Mouse (Mus musculus) heart, postnatal 0 days (tissue): ENCODE measurements around the gene Mrgprf. TPM values are rescaled to one million over a fixed set of nuclear protein-coding genes. Genes with fewer than 3 reads are reported as not detected.
A peak's percentile ranks its signal among the peaks of the same experiment; 100 is the strongest.

Source experiments
- ATAC-seq: fragments of 200-750 bp; cut with Nextera tagmentation; 2 replicates; pipeline ENCODE4 v1.8.0; 2017; ENCODE audit warnings: low read depth, moderate number of reproducible peaks, moderate library complexity; ENCODE audit not compliant: insufficient read depth
- DNase-seq: peaks from one replicate; pipeline ENCODE4 v3.0.0-alpha.2; 2016; ENCODE audit warnings: low spot score
- H3K27ac ChIP-seq: fragments of 300-500 bp; sonication (generic); 2 replicates; pipeline ENCODE4 v1.5.1; 2014; ENCODE audit warnings: low read depth, mild to moderate bottlenecking
- H3K27me3 ChIP-seq: fragments of 300-500 bp; sonication (generic); 2 replicates; pipeline ENCODE4 v1.6.1; 2014; ENCODE audit warnings: low read length, mixed read lengths; ENCODE audit not compliant: control insufficient read depth, insufficient read depth
- H3K36me3 ChIP-seq: fragments of 300-500 bp; sonication (generic); replicated peaks from 2 replicates; pipeline ENCODE4 v1.6.1; 2014; ENCODE audit warnings: low read length, mixed read lengths; ENCODE audit not compliant: control insufficient read depth, insufficient read depth
- H3K4me1 ChIP-seq: fragments of 300-500 bp; sonication (generic); 2 replicates; pipeline ENCODE4 v1.6.1; 2014; ENCODE audit warnings: antibody characterized with exemption; ENCODE audit not compliant: control insufficient read depth, insufficient read depth
- H3K4me2 ChIP-seq: fragments of 300-500 bp; sonication (generic); 2 replicates; pipeline ENCODE4 v1.6.1; 2014; ENCODE audit warnings: low read depth, mild to moderate bottlenecking, low read length, moderate library complexity
- H3K4me3 ChIP-seq: fragments of 300-500 bp; sonication (generic); 2 replicates; pipeline ENCODE4 v1.5.1; 2014; ENCODE audit warnings: low read depth, low read length
- H3K9ac ChIP-seq: fragments of 300-500 bp; sonication (generic); replicated peaks from 2 replicates; pipeline ENCODE4 v1.6.1; 2014; ENCODE audit warnings: low read depth, low read length, mixed read lengths
- H3K9me3 ChIP-seq: fragments of 300-500 bp; sonication (generic); replicated peaks from 2 replicates; pipeline ENCODE4 v1.6.1; 2016; ENCODE audit warnings: low read length; ENCODE audit not compliant: control insufficient read depth
- CTCF ChIP-seq: IDR thresholded peaks from 2 replicates; pipeline ENCODE4 v1.5.1; 2016; ENCODE audit warnings: antibody characterized with exemption, control low read depth, low read depth
- EP300 ChIP-seq: IDR thresholded peaks from 2 replicates; pipeline ENCODE4 v1.6.1; 2016; ENCODE audit warnings: antibody characterized with exemption, low read depth
- WGBS: fragments of 180-500 bp; shearing (Covaris S2); extraction: QIAGEN DNeasy Blood & Tissue Kit; methylation state at CpG from one replicate; pipeline ENCODE4 v1.1.7; 2014; 5-methylcytosine and 5-hydroxymethylcytosine counted together
- polyA plus RNA-seq: library from polyadenylated mRNA; unstranded; fragments of >200 nt; fragmentation: Nextera tagmentation; extraction: Ambion mirVana; gene quantifications from 2 replicates; pipeline ENCODE4 v1.2.1, GENCODE M21; 2015
- total RNA-seq: library from RNA; depleted of rRNA; stranded (reverse); fragments of >200 nt; gene quantifications from 2 replicates; pipeline ENCODE4 v1.2.3, GENCODE M21; 2014; ENCODE audit warnings: low replicate concordance

Gene Mrgprf
- total and polyA plus RNA-seq, 2 experiments from 2014 or later = 1.4 to 4.2 TPM

DNA sequence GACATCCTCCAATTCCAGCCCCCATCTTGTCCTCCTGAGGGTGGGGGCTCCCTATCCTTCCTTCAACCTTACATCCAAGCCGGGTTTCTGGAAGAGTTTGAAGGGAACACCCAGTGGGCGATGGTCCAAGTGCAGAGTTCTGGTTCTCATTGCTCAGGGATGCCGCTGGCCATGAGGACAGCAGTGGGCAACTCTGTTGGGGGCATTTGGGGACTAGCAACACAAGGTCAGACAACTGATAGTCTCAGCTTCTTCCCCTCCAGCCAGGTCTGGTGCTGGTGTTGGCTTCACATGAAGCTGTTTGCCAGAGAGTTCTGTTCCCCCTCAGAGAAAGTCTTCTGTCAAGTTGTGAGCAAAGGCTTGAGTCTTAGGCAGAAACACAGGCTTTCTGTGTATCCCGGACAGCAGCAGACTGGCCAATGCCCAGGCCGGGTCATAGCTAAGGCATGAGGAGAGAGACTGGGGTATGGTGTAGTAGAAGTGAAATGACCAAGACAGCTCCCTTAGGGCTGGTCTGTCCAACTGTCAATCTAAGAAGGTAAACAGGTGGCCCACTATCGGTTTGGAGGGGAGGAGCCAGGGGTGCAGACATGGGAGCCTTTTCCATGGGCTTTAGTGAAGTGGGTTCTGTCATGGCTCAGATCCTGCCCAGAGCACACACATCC lies 845 bp downstream of the Mrgprf start:
- no peak for ATAC-seq
- H3K27me3 ChIP-seq = no peaks in the 10 kb centered on the region
- H3K9me3 ChIP-seq = no peaks in the 10 kb centered on the region
- no peak overlapping the region for H3K27ac ChIP-seq
- no peak overlapping the region for H3K9ac ChIP-seq
- H3K4me3 ChIP-seq = no peak overlapping the region; the same call in 1 of the 2 replicates
- DNase-seq = no peak
- TF ChIP-seq EP300 = no peak
- no peak for TF ChIP-seq CTCF
- H3K36me3 ChIP-seq = no peaks in the 10 kb centered on the region
- no peaks in the 10 kb centered on the region for H3K4me1 ChIP-seq
- H3K4me2 ChIP-seq = peak overlapping the region; percentile 7; the same call in 1 of the 2 replicates
- WGBS = 70% methylated on average over 6 of the region's 6 CpGs

DNA sequence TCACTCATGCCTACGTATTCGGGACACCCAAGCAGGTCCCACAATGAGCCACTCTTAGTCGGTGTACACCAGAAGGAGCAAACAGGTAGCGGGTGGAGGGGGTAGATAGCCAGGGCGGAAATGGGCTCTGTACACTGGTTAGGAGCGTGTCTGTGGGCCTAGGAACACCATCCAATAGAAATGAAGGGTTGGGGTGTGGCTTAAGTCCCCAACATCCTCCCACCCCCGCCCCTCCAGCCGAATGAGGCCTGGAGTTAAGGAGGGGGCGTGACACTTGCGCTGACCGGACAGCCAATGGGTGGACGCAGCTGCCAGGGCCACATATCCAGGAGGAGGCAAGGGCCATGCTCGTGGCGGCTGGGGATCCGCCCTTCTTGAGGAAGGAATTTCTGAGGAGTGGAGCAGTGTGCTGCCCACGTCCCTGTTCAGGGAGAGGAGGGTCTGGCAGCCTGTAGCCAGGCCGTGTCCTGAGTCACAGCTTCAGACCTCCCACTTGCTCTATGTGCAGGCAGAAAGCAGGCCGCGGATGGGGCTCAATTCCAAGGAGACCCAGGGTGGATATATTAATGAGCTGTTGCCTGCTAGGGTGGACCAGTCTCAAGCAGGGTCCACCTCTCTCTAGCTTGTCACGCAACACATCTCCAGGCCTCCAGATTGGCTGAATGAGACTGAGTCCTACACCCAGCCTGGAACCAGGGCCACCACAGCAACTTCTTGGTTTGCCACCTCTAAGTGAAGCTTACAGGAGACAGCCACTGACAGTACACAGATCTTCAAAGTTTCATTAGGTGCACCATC lies 2.1 kb downstream of the Mrgprf start:
- Histone ChIP-seq H3K36me3 (no peaks in the 10 kb centered on the region), H3K4me3 (no peak overlapping the region), H3K4me1 (no peaks in the 10 kb centered on the region), H3K27ac (no peak overlapping the region), H3K4me2 (peak overlapping the region; percentile 39), H3K9me3 (no peaks in the 10 kb centered on the region), H3K9ac (no peak overlapping the region), H3K27me3 (no peaks in the 10 kb centered on the region)
- 10% methylated on average over 20 of the region's 20 CpGs for WGBS
- ATAC-seq (peak; percentile 78), DNase-seq (peak; percentile 61)
- TF ChIP-seq EP300 (no peak), CTCF (no peak)

DNA sequence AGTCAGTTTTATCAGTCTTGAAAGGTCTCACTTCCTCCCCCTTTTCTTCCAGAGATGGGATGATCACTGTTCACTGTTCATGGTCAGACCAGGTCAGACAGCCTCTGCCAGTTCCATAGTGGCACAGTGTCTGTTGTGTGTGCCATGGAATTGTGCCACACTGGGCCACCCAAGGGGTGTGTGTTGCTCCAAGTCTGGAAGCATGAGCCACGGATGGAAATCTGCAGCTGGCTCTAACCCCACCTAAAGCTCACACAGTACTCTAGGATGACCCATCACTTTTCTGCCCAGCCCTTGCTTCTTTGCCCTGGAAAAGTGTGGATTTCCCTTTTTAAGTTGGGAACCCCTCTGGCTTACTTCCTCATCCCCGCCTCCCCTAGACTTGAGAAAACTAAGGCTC lies 3.5 kb downstream of the Mrgprf start:
- no peaks in the 10 kb centered on the region for H3K4me1 ChIP-seq
- H3K9ac ChIP-seq = no peak overlapping the region
- H3K27me3 ChIP-seq = no peaks in the 10 kb centered on the region
- no peak overlapping the region for H3K4me2 ChIP-seq
- H3K27ac ChIP-seq = no peak overlapping the region
- ATAC-seq = no peak
- no peak for DNase-seq
- TF ChIP-seq EP300 (no peak), CTCF (no peak)
- H3K9me3 ChIP-seq = no peaks in the 10 kb centered on the region
- no peak overlapping the region for H3K4me3 ChIP-seq
- H3K36me3 ChIP-seq = no peaks in the 10 kb centered on the region
- 66% methylated on average over 2 of the region's 2 CpGs for WGBS

DNA sequence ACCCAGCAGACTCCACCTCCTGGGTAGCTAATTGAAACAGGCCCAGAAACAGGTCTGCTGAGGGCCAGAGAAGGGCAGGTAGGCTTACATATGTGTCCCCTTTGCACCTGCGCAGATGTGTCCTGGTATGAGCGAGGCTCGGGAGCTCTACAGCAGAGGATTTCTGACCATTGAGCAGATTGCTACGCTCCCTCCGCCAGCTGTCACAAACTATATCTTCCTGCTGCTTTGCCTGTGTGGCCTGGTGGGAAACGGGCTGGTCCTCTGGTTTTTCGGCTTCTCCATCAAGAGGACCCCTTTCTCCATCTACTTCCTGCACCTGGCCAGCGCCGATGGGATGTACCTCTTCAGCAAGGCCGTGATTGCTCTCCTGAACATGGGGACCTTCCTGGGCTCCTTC lies 7.0 kb downstream of the Mrgprf start:
- Histone ChIP-seq H3K4me3 (no peak overlapping the region), H3K9ac (no peak overlapping the region), H3K4me2 (no peak overlapping the region), H3K27ac (no peak overlapping the region), H3K9me3 (no peaks in the 10 kb centered on the region), H3K4me1 (no peaks in the 10 kb centered on the region), H3K27me3 (no peaks in the 10 kb centered on the region), H3K36me3 (no peaks in the 10 kb centered on the region)
- no peak for TF ChIP-seq CTCF
- TF ChIP-seq EP300 = no peak
- ATAC-seq (no peak), DNase-seq (no peak)
- 88% methylated on average over 10 of the region's 10 CpGs for WGBS

DNA sequence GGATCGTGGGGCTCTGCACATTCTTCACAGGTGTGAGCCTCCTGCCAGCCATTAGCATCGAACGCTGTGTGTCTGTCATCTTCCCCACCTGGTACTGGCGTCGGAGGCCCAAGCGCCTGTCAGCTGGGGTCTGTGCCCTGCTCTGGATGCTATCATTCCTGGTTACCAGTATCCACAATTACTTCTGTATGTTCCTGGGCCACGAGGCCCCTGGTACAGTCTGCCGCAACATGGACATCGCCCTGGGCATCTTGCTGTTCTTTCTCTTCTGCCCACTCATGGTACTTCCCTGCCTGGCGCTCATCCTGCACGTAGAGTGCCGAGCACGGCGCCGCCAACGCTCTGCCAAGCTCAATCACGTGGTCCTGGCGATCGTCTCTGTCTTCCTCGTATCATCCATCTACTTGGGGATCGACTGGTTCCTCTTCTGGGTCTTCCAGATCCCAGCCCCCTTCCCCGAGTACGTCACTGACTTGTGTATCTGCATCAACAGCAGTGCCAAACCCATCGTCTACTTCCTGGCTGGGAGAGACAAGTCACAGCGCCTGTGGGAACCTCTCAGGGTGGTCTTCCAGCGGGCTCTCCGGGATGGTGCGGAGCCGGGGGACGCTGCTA lies 7.5 kb downstream of the Mrgprf start:
- H3K4me2 ChIP-seq = no peak overlapping the region
- H3K36me3 ChIP-seq = no peaks in the 10 kb centered on the region
- no peak overlapping the region for H3K27ac ChIP-seq
- H3K9me3 ChIP-seq = no peaks in the 10 kb centered on the region
- no peaks in the 10 kb centered on the region for H3K4me1 ChIP-seq
- no peaks in the 10 kb centered on the region for H3K27me3 ChIP-seq
- no peak for TF ChIP-seq EP300
- no peak for TF ChIP-seq CTCF
- H3K4me3 ChIP-seq = no peak overlapping the region
- DNase-seq = no peak
- WGBS = 69% methylated on average over 30 of the region's 30 CpGs
- no peak overlapping the region for H3K9ac ChIP-seq
- ATAC-seq = no peak
